Mouse (Mus musculus) CH12.LX (cell line): Measurements from ENCODE around the gene Nck2.

Experiments
- CTCF ChIP-seq, 2 experiments: IDR thresholded peaks in 1 of 2; conservative IDR thresholded peaks in 1 of 2; 2 replicates each; pipeline ENCODE4 v1.5.1; 2011 to 2012; ENCODE audit warnings: low read depth in 2 of 2, low read length in 2 of 2, improper control_type of control experiment in 1 of 2, inconsistent platforms in 1 of 2, mild to moderate bottlenecking in 1 of 2, moderate library complexity in 1 of 2
- E2F4 ChIP-seq: IDR thresholded peaks from 2 replicates; pipeline ENCODE4 v1.6.1; 2011; ENCODE audit warnings: low read depth, low read length, improper control_type of control experiment; ENCODE audit not compliant: insufficient replicate concordance
- EP300 ChIP-seq: IDR thresholded peaks from 2 replicates; pipeline ENCODE4 v1.6.1; 2011; ENCODE audit warnings: low read length, improper control_type of control experiment
- GABPA ChIP-seq: IDR thresholded peaks from 2 replicates; pipeline ENCODE4 v1.6.1; 2012; ENCODE audit warnings: low read depth, low read length, improper control_type of control experiment, inconsistent platforms; ENCODE audit not compliant: insufficient replicate concordance
- HCFC1 ChIP-seq: IDR thresholded peaks from 2 replicates; pipeline ENCODE4 v1.6.1; 2012; ENCODE audit warnings: low read depth, mild to moderate bottlenecking, inconsistent platforms, low read length, improper control_type of control experiment
- MAX ChIP-seq: IDR thresholded peaks from 2 replicates; pipeline ENCODE4 v1.6.1; 2011; ENCODE audit warnings: low read length, improper control_type of control experiment
- POLR2A ChIP-seq: IDR thresholded peaks from 2 replicates; pipeline ENCODE4 v1.6.1; 2011; ENCODE audit warnings: low read depth, mild to moderate bottlenecking, improper control_type of control experiment, low read length
- SIN3A ChIP-seq: IDR thresholded peaks from 2 replicates; pipeline ENCODE4 v1.6.1; 2012; ENCODE audit warnings: low read length, improper control_type of control experiment, inconsistent platforms
- SMC3 ChIP-seq: IDR thresholded peaks from 2 replicates; pipeline ENCODE4 v1.6.1; 2011; ENCODE audit warnings: low read depth, low read length, improper control_type of control experiment
- USF2 ChIP-seq: conservative IDR thresholded peaks from 2 replicates; pipeline ENCODE4 v1.6.1; 2011; ENCODE audit warnings: low read depth, low read length, improper control_type of control experiment
- ZKSCAN1 ChIP-seq: IDR thresholded peaks from 2 replicates; pipeline ENCODE4 v1.6.1; 2012; ENCODE audit warnings: low read depth, inconsistent platforms, low read length, improper control_type of control experiment, borderline replicate concordance
- ZNF384 ChIP-seq: IDR thresholded peaks from 2 replicates; pipeline ENCODE4 v1.6.1; 2012; ENCODE audit warnings: low read depth, low read length, improper control_type of control experiment, inconsistent platforms

- TF ChIP-seq CTCF (conservative IDR thresholded peaks at IDR 0.05 in 1 of 2, IDR thresholded peaks at IDR 0.05 in 1 of 2; ENCODE audit: low read depth in 2 of 2, low read length in 2 of 2) = no peak
- no peak for TF ChIP-seq ZNF384
- TF ChIP-seq EP300 = no peak
- no peak for TF ChIP-seq SMC3
- no peak for TF ChIP-seq POLR2A
- no peak for TF ChIP-seq MAX
- TF ChIP-seq GABPA = no peak
- no peak for TF ChIP-seq HCFC1
- no peak for TF ChIP-seq USF2
- TF ChIP-seq ZKSCAN1 = no peak
- no peak for TF ChIP-seq E2F4
- TF ChIP-seq SIN3A = no peak
Measured at GRCm38 (mm10) chr1:43538716-43539115, 94.3 kb downstream of the Nck2 start.
